Mouse (Mus musculus): ENCODE measurements at regions not wholly inside any gene's neighbourhood (a gene's known extent, or its start where the extent isn't known, plus 50 kb on each side); places are given as distances from the start of the nearest gene placed in this dataset.
A peak's percentile ranks its signal among the peaks of the same experiment; 100 is the strongest.

- no peaks in the 10 kb centered on the region for H3K4me1 ChIP-seq
- WGBS = 60% methylated on average over 7 of the region's 7 CpGs
- H3K4me3 ChIP-seq = no peak overlapping the region
- H3K9me3 ChIP-seq (replicated peaks) = no peaks in the 10 kb centered on the region
- no peak overlapping the region for H3K9ac ChIP-seq
- H3K36me3 ChIP-seq (ENCODE audit: poor library complexity, severe bottlenecking) = no peaks in the 10 kb centered on the region
- no peaks in the 10 kb centered on the region for H3K27me3 ChIP-seq
- H3K27ac ChIP-seq = no peak overlapping the region
- no peak for ATAC-seq
- no peak overlapping the region for H3K4me2 ChIP-seq
These were observed 1506.5 kb downstream of the Stim2 start for GRCm38 (mm10) chr5:55504754-55505153.

- H3K9ac ChIP-seq = no peak overlapping the region
- no peak overlapping the region for H3K27ac ChIP-seq
- H3K4me2 ChIP-seq = no peak overlapping the region
- H3K4me3 ChIP-seq = no peak overlapping the region
- H3K9me3 ChIP-seq (replicated peaks) = no peaks in the 10 kb centered on the region
- ATAC-seq = no peak
- WGBS = 33% methylated on average over 1 of the region's 1 CpGs
- no peaks in the 10 kb centered on the region for H3K36me3 ChIP-seq (ENCODE audit: poor library complexity, severe bottlenecking)
- H3K4me1 ChIP-seq = no peaks in the 10 kb centered on the region
- H3K27me3 ChIP-seq = no peaks in the 10 kb centered on the region
These were observed 1507.6 kb downstream of the Stim2 start for GRCm38 (mm10) chr5:55505871-55506270.

- peak; percentile 36; the same call in 1 of the 2 replicates for ATAC-seq
- no peak overlapping the region for H3K27ac ChIP-seq
- no peaks in the 10 kb centered on the region for H3K36me3 ChIP-seq (ENCODE audit: poor library complexity, severe bottlenecking)
- H3K9ac ChIP-seq = no peak overlapping the region
- 61% methylated on average over 2 of the region's 2 CpGs for WGBS
- no peak overlapping the region for H3K4me3 ChIP-seq
- H3K27me3 ChIP-seq = no peaks in the 10 kb centered on the region
- no peak overlapping the region for H3K4me2 ChIP-seq
- H3K9me3 ChIP-seq (replicated peaks) = no peaks in the 10 kb centered on the region
- no peaks in the 10 kb centered on the region for H3K4me1 ChIP-seq
These were observed 1516.0 kb downstream of the Stim2 start for GRCm38 (mm10) chr5:55514269-55514668.

DNA sequence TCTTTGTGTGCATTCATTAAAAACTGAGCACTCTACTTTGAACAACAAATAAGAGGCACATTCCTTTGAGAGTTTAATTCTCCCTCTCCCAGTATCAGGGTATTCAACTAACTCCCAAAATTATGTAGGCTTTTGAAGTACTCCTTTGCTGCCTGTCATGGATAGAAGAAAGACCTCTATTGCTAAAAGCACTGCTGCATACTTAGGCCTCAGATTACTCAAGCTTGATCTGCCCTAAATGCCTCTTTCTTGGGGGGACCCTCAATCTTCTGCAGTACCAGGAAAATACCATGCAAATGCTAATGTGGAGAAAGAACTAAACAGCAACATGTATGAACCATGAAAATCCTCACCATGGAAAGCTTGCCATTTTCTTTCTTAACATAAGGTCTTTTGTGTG lies 1552.9 kb downstream of the Stim2 start:
- Histone ChIP-seq H3K27ac (no peak overlapping the region), H3K4me3 (no peak overlapping the region), H3K4me1 (no peaks in the 10 kb centered on the region), H3K9me3 (replicated peaks) (no peaks in the 10 kb centered on the region), H3K9ac (no peak overlapping the region), H3K27me3 (no peaks in the 10 kb centered on the region), H3K4me2 (no peak overlapping the region), H3K36me3 (ENCODE audit: poor library complexity, severe bottlenecking) (no peaks in the 10 kb centered on the region)
- peak; percentile 87 for ATAC-seq
